Mouse (Mus musculus) megakaryocyte, embryonic 14.5 days (primary cell): ENCODE measurements around the gene Palm.

Experiments
- FLI1 ChIP-seq: IDR thresholded peaks from 2 replicates; pipeline ENCODE4 v1.6.1; 2012; ENCODE audit warnings: low read length, inconsistent platforms, mixed read lengths
- GATA1 ChIP-seq: IDR thresholded peaks from 3 replicates; pipeline ENCODE4 v1.6.1; 2012; ENCODE audit warnings: mixed read lengths, low read length, inconsistent platforms, borderline replicate concordance

- TF ChIP-seq GATA1 (no peak), FLI1 (no peak)
Measured at GRCm38 (mm10) chr10:79821731-79822130, 28.4 kb downstream of the Palm start.
